Mouse (Mus musculus): ENCODE results near the gene Nectin1. TPM values are rescaled to one million over a fixed set of nuclear protein-coding genes. Genes with fewer than 3 reads are reported as not detected.

The Nectin1 gene
- total RNA-seq (2015; ENCODE audit: low replicate concordance) (0.19 and 1.5 TPM in 2 replicates), total RNA-seq (2017; ENCODE audit: low replicate concordance) (not detected in 2 replicates)

DNA sequence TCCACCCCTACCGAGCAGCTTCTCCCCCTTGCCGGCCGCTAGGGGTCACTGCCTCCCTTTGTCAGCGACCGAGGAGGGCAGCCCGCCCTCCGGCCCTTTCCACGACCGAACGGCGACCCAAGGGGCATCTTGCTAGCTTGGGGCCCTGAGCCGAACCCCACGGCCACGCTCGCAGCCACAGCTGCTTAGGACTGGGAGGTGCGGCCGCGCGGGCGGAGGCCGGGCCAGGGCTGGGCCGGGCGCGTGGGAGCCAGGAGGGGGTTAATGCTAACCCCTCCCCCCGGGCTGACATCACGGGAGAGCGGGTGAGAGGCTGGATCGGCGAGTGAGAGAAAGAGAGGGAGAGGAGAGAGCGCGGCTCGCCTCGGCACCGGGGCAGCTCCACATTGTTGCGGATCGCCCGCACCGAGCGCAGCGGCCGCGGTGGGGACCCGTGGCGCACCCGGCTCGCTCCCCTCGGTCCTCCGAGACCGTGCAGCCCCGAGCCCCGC, at the start of gene Nectin1:
TSS of gene Nectin1 (plus strand) at position 338 of the 491 bp plus-strand sequence.
- ATAC-seq (replicated peaks; ENCODE audit: low FRiP score, poor library complexity, severe bottlenecking) = no peak

DNA sequence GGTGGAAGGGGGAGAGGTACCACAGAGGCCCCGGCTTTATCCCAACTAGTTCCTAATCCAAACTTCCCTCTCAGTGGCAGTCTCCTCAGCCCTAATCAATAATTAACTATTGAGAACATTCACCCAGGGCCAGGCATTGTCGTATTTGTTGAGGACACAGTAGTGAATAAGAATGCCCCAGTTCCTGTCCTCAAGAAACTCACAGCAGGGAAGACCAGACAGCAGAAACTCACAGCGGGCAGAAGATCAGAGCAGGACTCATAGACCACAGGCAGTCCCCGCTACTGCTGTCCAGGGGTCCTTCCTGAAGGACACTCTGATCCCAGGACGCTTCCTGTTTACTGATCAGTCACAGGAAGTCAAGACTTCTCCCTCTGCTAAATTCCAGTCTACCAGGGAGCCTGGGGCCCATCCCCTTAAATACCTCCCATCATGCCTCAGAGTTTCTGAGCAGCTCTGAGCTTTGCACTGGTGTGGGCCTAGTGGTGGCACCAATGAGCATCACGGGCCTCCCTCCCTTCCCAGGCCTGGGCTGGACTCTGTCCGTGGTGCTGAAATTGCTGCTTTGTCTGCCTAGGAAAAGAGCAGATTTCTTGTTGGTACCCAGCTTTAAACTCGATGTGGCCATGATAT, 45.6 kb upstream of the Nectin1 start:
- no peak for ATAC-seq (replicated peaks; ENCODE audit: low FRiP score, poor library complexity, severe bottlenecking)

DNA sequence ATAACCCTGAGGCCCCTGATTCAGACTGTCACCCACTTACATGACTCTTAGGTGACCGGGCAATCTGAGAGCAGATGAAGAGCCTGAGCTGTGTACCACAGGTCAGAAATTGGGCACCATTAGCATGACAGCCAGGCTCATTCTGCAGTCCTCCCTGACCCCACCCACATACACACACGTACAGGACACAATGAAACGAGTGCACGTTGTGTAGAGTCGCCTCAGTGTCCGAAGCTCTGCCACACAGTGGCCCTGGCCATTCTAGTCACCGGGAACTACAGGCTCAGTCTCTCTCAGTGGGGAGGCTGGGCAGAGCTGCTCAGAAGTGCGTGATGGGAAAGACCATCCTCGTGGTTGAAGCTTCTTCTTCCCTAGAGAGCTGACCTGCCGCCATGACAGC, 44.9 kb upstream of the Nectin1 start:
- ATAC-seq (replicated peaks; ENCODE audit: low FRiP score, poor library complexity, severe bottlenecking) = no peak

DNA sequence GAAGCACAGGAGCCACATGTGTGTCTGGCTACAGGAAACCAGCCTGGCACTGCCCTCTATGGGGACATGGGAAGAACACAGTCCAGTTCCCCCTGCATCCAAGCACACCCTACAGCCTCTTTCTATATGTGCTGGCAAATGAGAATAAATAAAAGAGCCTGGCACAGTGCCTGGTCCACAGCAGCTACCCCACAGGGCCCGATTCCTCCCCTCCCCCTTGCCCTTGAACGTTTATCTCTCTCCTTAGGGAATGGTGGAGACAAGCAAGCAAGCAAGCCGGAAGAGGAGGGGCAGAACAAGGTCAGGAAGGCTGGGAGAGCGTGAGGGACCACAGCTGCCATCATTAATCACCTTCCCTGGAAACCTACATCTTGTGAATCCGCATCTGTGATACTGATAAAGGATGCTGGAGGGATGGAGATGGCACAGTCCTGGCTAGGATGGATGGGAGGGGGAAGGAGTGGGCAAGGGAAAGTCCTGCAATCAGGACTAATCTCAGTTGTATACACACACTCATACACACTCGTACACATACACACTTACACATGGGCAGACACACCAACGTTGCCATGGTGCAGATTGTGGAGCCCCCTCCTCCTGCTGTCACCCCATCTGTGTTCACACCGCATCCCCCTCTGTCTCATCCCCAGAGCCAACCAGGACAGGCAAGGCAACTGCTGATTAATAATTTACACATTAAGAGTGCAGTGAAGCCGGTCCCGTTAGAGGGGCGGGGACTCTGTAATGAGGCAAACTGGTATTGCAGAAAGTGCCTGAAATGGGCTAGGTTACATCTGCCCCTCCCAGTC, 44.2 kb upstream of the Nectin1 start:
- ATAC-seq (replicated peaks; ENCODE audit: low FRiP score, poor library complexity, severe bottlenecking) = no peak

DNA sequence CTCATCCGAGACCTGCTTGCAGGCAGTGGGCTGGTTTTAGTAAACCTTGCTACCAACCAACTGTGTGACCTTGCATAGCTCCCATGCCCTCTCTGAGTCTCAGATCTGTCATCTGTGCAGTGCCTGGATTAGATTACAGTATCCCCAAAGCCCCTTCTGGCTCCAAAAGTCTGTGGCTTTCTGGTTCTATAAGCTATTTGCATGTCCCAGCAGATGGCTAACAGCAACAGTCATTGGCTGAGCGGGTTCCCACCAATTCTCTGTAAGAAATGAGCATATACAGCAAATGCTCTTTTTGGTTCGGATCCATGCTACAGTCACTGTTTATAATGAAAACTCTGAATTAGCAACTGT, 43.6 kb upstream of the Nectin1 start:
- ATAC-seq (replicated peaks; ENCODE audit: low FRiP score, poor library complexity, severe bottlenecking) = no peak

DNA sequence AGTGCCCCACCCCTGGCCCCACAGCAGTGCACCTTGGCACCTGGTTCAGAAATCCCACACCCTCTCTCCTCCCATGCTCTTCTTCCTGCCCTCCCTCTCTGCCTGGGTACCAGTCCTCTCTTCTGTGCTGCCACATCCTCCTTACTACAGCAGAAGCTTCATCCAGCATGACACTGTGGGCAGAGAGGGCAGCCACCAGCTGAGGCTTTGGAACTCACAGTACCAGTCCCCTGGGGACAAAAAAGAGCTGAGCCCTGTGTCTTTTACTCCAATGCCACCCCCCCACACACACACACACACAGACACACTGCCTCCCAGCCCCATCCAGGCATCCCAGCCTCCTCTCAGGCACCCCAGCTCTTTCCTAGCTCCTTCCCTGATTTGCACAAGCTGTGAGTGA, 42.0 kb upstream of the Nectin1 start:
- ATAC-seq (replicated peaks; ENCODE audit: low FRiP score, poor library complexity, severe bottlenecking) = no peak

DNA sequence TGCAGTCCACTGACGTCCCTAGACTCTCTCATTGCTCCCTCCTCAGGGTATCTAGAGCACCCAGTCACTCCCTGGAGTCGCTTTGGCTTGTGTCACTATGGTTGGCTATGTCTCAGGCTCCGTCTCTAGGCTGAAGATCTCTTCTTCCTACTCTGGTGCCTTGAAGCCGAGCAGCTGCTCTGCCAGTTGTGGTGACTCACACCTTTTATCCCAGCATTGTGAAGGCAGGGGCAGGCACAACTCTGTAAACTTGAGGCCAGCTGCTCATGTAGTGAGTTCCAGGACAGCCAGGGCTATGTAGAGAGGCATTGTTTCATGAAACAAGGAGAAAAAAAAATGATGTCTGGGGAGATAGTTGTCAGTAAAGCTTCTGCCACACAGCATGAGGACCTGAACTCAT, 36.2 kb upstream of the Nectin1 start:
- no peak for ATAC-seq (replicated peaks; ENCODE audit: low FRiP score, poor library complexity, severe bottlenecking)

DNA sequence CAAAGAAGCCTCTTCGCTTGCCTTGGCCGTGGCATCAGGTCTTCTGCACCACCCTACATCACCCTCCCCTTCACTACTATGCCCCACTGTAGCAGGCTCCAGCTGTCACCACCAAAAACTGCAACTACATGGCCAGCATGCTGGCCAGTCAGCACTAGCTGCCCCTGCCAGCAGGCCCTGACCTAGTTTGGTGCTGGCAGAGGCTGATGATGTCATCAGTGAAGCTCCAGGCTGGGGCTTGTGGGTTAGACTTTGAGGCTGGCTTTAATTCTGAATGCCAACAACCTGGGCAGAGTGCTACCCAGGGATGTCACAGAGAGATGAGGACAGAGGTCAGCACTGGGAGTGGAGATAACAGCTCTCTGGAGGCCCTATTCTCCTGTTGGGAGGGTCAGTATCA, 35.1 kb upstream of the Nectin1 start:
- no peak for ATAC-seq (replicated peaks; ENCODE audit: low FRiP score, poor library complexity, severe bottlenecking)

DNA sequence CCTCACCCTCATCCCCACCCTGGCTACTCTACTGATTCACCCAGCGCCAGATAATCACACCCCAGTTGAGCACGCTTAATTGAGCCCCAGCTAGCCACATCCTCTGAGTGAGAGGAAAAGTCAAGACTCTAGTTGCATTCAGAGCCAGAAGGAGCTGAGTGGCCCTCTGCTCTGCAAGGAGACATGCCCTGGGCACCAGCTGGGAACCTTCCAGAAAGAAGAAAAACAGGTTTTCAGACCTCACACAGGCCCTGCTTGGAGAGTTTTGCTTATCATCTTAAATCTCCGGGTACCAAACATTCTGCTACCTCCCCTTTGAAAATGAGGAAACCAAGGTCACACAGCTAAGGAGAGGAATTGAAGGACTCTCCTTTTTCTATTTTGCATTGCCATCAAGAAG, 30.4 kb upstream of the Nectin1 start:
- no peak for ATAC-seq (replicated peaks; ENCODE audit: low FRiP score, poor library complexity, severe bottlenecking)

DNA sequence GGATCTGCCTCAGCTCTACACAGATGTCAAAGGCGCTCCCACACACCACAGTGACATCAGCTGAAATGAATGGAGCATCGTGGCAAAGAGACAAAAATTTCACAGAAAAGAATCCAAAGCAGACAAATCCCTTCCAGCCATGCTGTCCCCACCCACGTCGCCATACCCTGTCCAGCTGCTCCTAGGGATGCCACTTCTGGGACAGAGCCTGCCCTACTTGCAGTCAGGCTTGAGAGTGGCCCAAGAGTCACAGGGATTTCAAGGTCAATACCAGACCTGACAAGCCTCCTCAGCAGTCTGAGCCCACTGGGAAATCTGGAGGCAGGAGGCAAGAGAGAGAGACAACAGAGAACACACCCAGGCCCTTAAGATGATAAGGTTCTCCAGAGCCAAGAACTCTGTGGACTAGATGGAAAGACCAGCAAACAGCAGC, 24.4 kb upstream of the Nectin1 start:
- no peak for ATAC-seq (replicated peaks; ENCODE audit: low FRiP score, poor library complexity, severe bottlenecking)

DNA sequence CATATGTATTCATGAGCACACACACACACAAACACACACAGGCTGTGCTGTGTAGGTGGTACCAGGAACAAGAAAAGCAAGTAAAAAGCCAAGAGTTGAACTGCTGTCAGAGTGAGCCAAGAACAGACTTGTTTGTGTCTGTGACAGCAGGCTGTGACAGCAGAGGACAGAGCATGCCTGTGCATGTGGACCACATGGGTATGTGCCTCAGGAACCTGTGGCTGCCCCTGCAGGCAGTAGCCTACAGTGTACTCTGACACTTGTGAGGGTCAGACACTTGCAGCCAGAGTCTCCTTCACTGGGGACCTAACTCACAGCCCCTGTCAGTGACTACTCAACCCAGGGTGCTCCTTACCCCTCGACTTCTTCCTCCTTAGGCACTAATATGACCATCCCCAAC, 23.7 kb upstream of the Nectin1 start:
- no peak for ATAC-seq (replicated peaks; ENCODE audit: low FRiP score, poor library complexity, severe bottlenecking)

DNA sequence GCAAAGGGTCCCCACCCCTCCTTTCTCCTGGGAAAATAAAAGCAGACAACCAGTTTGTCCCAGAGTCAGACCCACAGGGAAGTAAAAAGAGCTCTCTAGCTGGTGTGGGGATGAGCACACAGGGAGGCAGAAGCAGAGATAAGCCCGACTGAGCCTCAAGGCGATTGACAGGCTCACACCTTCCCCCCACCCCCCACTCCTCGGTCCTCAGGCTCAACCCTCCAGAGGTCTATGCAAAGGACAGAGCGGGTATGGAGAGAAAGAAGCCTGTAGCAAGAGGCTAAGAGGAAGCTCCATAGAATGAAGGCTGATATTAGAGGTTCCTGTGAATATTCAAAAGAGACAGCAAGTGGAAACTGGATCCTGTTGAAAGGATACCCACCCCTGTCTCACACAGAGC, 19.7 kb upstream of the Nectin1 start:
- no peak for ATAC-seq (replicated peaks; ENCODE audit: low FRiP score, poor library complexity, severe bottlenecking)

DNA sequence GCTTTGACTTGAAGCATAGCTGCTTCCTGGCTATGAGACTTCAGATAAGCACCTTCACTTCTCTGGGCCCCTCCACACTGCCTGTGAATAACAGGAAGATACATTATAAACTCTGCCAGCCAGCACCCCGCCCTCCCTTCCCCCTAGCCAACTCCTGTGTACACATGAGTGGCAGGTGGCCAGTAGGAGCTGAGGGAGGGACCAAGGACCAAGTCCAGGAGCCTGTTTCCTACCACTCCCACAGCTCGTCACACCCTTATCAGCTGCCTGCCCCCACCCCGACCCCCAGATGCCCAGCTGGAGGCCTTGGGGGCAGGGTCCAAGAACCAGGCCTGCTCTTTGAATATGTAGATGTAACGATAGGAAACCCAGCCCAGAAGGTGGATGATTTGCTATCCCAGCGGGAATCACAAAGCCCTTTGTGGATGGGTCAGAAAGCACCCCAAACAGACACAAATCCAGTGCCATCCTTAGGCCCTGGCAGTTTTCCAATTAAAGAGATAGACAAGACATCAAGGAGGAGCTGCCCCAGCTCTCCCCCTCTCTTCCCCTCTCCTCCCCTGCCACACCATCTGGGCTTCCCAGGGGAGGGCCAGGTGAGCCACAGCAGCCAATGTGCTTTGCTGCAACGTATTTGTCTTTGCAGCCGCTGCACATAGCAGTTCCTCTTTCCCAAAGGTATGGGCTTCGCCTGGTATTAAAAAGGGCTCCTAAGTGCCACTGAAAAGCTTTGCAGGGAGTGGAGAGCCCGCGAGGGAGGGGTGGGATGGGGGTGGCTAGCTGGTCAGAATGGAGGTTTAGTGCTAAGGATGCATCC, 14.1 kb upstream of the Nectin1 start:
- ATAC-seq (replicated peaks; ENCODE audit: low FRiP score, poor library complexity, severe bottlenecking) = no peak

DNA sequence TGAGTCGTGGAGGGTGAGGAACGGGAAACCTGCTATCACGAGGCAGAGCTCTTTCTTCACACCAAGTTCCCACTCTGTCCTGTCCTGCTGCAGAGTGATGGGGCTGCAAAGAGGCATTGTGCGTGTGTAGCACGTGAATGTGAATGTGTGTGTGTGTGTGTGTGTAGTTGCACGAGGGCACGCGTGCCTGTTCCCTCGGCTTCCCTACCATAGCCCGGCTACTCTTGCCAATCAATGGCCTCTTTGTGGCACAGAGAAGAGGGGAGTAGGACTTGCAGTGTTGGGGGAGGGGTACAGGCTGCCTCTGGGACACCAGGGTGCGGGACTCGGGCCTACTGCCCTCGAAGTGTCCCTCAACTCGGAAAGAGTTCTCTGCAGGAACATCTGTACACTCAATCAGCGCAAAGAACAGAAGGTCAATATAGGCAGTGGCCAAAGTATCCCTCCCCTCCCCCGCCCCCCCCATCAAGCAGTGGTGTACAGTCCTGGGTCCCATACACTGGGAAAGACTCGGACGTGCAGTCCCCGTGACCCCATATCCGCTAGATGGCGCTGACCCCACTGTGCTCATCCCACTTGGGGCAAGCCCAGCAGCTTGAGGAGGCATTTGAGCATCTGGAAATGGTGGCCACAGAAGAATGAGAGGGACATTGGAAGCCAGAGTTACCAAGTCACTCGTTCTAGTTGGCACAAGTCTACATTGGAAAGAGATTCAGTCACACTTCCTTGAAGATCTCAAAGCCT, 13.3 kb upstream of the Nectin1 start:
- no peak for ATAC-seq (replicated peaks; ENCODE audit: low FRiP score, poor library complexity, severe bottlenecking)

DNA sequence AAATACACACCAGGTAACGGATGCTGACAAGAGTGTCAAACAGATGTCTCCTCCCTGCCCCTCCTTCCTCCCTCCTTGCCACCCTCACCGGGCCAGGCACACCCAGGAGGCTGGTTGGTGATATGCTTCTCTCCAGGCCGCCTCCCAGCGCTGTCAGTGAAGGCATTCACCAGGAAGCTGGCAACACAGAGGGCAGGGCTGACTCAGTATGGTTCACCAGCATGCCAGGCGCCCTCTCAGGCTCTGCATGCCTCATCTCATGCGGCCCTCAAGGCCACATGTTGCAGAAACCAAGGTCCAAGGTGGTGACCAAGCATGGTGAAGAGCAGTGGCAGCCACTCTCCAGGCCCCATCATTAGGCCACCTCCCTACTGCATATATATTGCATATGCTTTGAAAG, 11.9 kb upstream of the Nectin1 start:
- ATAC-seq (replicated peaks; ENCODE audit: low FRiP score, poor library complexity, severe bottlenecking) = no peak

DNA sequence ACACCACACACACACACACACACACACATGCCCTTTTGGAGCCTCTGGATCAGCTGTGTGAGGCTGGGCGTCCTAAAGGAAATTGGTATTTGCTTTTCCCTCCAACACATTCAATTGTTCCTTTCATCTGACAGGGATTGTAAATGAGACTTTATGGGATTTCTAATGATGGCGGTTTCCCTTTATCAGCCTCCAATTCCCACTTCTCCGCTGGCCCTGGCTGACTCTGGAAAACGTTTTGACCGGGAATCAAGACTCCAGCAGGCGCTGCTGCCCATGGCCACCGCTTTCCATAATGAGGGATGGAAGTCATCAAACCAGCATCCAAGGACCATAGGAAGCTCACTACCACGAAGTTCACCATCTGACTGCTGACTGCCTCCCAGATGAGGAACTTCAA, 11.1 kb upstream of the Nectin1 start:
- ATAC-seq (replicated peaks; ENCODE audit: low FRiP score, poor library complexity, severe bottlenecking) = no peak

DNA sequence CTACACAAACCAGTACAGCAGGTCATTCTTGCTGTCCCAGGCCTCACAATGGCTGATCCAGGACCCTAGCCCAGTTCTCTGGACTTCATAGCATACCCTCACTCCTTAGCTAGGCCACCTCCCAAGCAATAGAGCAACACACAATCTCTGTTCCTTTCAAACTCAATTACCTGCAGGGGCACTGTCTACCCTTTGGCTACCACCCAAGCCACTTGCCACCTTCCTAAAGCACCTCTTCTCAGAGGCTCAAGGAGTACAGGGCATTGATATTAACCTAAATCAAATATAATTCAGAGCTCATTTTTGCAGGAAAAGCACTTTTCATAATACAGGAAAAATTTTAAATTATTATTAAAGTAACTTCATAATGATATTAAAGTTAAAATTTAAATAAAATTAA, 8.8 kb upstream of the Nectin1 start:
- no peak for ATAC-seq (replicated peaks; ENCODE audit: low FRiP score, poor library complexity, severe bottlenecking)

DNA sequence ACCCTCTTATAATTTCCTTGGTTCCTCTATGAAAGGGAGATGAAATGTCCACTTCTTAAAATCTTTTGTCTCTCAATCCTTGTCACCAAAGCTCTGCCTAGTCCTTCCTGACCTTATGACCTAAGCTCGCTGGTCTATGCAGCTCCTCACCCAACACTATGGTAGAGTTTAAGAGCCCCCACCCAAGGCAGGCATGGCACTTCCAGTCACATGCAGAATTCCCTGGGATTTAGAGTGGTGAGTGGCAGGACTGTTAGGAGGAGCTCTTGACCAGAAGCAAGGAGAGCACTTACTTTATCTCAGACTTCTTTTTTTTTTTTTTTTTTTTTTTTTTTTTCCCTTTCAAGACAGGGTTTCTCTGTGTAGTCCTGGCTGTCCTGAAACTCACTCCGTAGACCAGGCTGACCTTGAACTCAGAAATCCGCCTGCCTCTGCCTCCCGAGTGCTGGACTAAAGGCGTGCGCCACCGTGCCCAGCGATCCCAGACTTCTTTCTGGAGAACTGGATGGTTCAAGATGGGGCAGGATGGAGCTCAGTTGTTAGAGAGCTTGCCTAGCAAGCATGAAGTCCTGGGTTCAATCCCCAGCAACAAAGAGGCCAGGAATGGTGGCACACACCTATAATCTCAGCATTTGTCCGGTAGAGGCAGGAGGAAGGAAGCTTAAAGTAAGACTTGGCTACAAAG, 7.6 kb upstream of the Nectin1 start:
- ATAC-seq (replicated peaks; ENCODE audit: low FRiP score, poor library complexity, severe bottlenecking) = no peak

DNA sequence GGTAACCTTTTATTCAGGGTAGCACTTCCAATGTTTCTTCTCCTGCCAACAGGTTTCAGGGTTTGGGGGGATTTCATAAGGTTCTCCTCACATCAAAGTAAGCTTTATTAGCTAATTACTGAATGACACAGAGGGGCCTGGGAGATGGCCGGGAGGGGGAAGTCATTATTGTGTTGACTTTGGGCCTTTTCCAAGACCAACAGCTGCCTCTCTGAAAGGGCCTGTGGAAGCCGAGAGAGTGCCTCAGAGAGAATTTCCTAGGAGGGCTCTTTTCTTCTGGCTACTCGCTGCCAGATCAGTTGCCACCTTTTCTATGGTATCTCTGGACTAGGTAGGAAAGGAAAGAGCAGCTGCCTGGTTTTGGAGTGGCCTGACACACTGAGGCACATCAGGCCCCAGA, 6.5 kb upstream of the Nectin1 start:
- no peak for ATAC-seq (replicated peaks; ENCODE audit: low FRiP score, poor library complexity, severe bottlenecking)
